22 mouse cellular contexts compared by ENCODE assay signal in genomic region chr5:98485189-98485588, GRCm38 (mm10).
"Had no signal": no experiment of that assay in that cellular context is flagged by ENCODE, and none has a peak within 500 bp of the region (broad histone marks: within the 10 kb centered on the region; RNA-seq: fewer than 3 reads in every experiment).

No protein-coding gene starts in this region.

- H3K27ac ChIP-seq: hindbrain, embryonic 14.5 days; hindbrain, postnatal 0 days; kidney, postnatal 0 days; layer of hippocampus, adult 2 months; limb, embryonic 10.5 days; limb, embryonic 13.5 days; liver, embryonic 13.5 days; midbrain, embryonic 10.5 days; midbrain, embryonic 13.5 days; neural tube, embryonic 13.5 days; stomach, embryonic 15.5 days had no signal

- H3K9me3 ChIP-seq: limb, embryonic 10.5 days; limb, embryonic 13.5 days; liver, embryonic 13.5 days; midbrain, embryonic 10.5 days; midbrain, embryonic 13.5 days; neural tube, embryonic 13.5 days; stomach, embryonic 15.5 days had no signal

- H3K36me3 ChIP-seq: limb, embryonic 10.5 days; limb, embryonic 13.5 days; liver, embryonic 13.5 days; midbrain, embryonic 10.5 days; midbrain, embryonic 13.5 days; neural tube, embryonic 13.5 days; stomach, embryonic 15.5 days had no signal

- H3K9ac ChIP-seq: hindbrain, embryonic 14.5 days; limb, embryonic 13.5 days; liver, embryonic 13.5 days; midbrain, embryonic 13.5 days; neural tube, embryonic 13.5 days; stomach, embryonic 15.5 days had no signal

- H3K27me3 ChIP-seq: limb, embryonic 13.5 days; liver, embryonic 13.5 days; megakaryocyte, embryonic 14.5 days; midbrain, embryonic 13.5 days; neural tube, embryonic 13.5 days; stomach, embryonic 15.5 days had no signal

- ATAC-seq: hindbrain, postnatal 0 days; inflammation-experienced regulatory T-cells, adult 6 months; midbrain, embryonic 13.5 days; midbrain, embryonic 16.5 days had no signal

- H3K4me2 ChIP-seq: hindbrain, embryonic 14.5 days; limb, embryonic 13.5 days; liver, embryonic 13.5 days; midbrain, embryonic 13.5 days; neural tube, embryonic 13.5 days; stomach, embryonic 15.5 days had no signal

- H3K4me1 ChIP-seq: limb, embryonic 10.5 days; limb, embryonic 13.5 days; liver, embryonic 13.5 days; megakaryocyte, embryonic 14.5 days; midbrain, embryonic 10.5 days; midbrain, embryonic 13.5 days; neural tube, embryonic 13.5 days; stomach, embryonic 15.5 days had no signal

- DNase-seq: kidney, postnatal 36 days; layer of hippocampus, adult 9-11 months; liver; liver, embryonic 13.5 days; retina, postnatal 1 day; right cerebral cortex, postnatal 25 days; spleen, adult 18-20 months; thymus, postnatal 25 days had no signal

- H3K4me3 ChIP-seq: layer of hippocampus, adult 2 months; limb, embryonic 10.5 days; limb, embryonic 13.5 days; liver, embryonic 13.5 days; megakaryocyte, embryonic 14.5 days; midbrain, embryonic 10.5 days; midbrain, embryonic 13.5 days; myocyte; neural tube, embryonic 13.5 days; stomach, embryonic 15.5 days had no signal
